Mouse (Mus musculus) spleen, postnatal 10 days (tissue): ENCODE measurements around the gene Gm3033.
"Not testable (repeated sequence)": the region's sequence is repeated elsewhere in the genome, so short reads cannot be mapped to it uniquely, and the experiment has no call there.

Experiments
- DNase-seq, 2 experiments: peaks; one replicate each; pipeline ENCODE4 v3.0.0; 2021 to 2022; ENCODE audit warnings: low spot score in 2 of 2

The Gm3033 gene

DNA sequence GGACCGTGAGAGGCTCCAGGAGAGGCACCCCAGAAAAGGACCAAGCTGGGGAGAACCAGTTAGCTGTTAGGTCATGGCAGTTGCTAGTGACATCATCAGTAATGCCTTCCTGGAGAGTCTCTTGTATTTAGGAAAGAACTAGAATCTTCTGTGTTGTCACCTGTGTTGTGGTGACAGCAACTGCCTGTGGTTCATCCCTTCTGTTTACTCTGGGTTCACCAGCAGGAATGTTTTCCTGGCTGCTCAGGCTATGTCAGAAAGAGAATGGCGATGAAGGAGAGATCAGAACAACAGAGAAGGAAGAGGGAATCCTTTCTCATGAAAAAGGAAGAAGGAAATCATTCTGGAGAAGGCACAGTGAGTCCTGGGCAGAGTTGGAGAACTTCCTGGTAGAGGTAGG lies at the start of gene Gm3033:
TSS of gene Gm3033 (plus strand) at position 301 of the 400 bp plus-strand sequence.
- DNase-seq: not testable (repeated sequence)

GRCm38 (mm10) chr14:3809774-3810173 lies 36.3 kb upstream of the Gm3033 start, which contains the start of gene Gm3002:
Gene Gm3002, plus strand, starts transcription at chr14:3810074.
- DNase-seq: not testable (repeated sequence)

GRCm38 (mm10) chr14:3883872-3884271 lies 37.8 kb downstream of the Gm3033 start, which contains the start of gene Gm2916:
Gene Gm2916, plus strand, starts transcription at chr14:3884172.
- not testable (repeated sequence) for DNase-seq
